Mouse (Mus musculus) urinary bladder, postnatal 25 days (tissue): ENCODE results near the gene Mvb12b.
"Not testable (repeated sequence)": the region's sequence is repeated elsewhere in the genome, so short reads cannot be mapped to it uniquely, and the experiment has no call there.

Experiments used
- DNase-seq: peaks from one replicate; pipeline ENCODE4 v3.0.0; 2022; ENCODE audit warnings: low spot score

The Mvb12b gene

GRCm38 (mm10) chr2:33887328-33888099, at the start of gene Mvb12b:
Mvb12b (minus strand) TSS chr2:33887946.
- peak; percentile 50 for DNase-seq

GRCm38 (mm10) chr2:33935756-33936155, 48.0 kb upstream of the Mvb12b start:
- no peak for DNase-seq

GRCm38 (mm10) chr2:33933606-33934510, 46.1 kb upstream of the Mvb12b start:
- no peak for DNase-seq

GRCm38 (mm10) chr2:33931161-33931560, 43.4 kb upstream of the Mvb12b start:
- DNase-seq, result no peak

- DNase-seq, result no peak
Measured at GRCm38 (mm10) chr2:33925288-33925687, 37.5 kb upstream of the Mvb12b start.

- no peak for DNase-seq
Measured at GRCm38 (mm10) chr2:33923482-33923881, 35.7 kb upstream of the Mvb12b start.

GRCm38 (mm10) chr2:33922466-33922865, 34.7 kb upstream of the Mvb12b start:
- no peak for DNase-seq

GRCm38 (mm10) chr2:33919934-33920615, 32.3 kb upstream of the Mvb12b start:
- no peak for DNase-seq

- DNase-seq, result no peak
Measured at GRCm38 (mm10) chr2:33918824-33919223, 31.1 kb upstream of the Mvb12b start.

- peak; percentile 29 for DNase-seq
Measured at GRCm38 (mm10) chr2:33918318-33918717, 30.6 kb upstream of the Mvb12b start.

- no peak for DNase-seq
Measured at GRCm38 (mm10) chr2:33916603-33917002, 28.9 kb upstream of the Mvb12b start.

GRCm38 (mm10) chr2:33914998-33915397, 27.3 kb upstream of the Mvb12b start:
- no peak for DNase-seq

- DNase-seq, result no peak
Measured at GRCm38 (mm10) chr2:33914334-33914733, 26.6 kb upstream of the Mvb12b start.

GRCm38 (mm10) chr2:33913598-33913997, 25.9 kb upstream of the Mvb12b start:
- DNase-seq, result not testable (repeated sequence)

- no peak for DNase-seq
Measured at GRCm38 (mm10) chr2:33912741-33913140, 25.0 kb upstream of the Mvb12b start.

- no peak for DNase-seq
Measured at GRCm38 (mm10) chr2:33908374-33908773, 20.6 kb upstream of the Mvb12b start.

- no peak for DNase-seq
Measured at GRCm38 (mm10) chr2:33907174-33907573, 19.4 kb upstream of the Mvb12b start.

GRCm38 (mm10) chr2:33895829-33896228, 8.1 kb upstream of the Mvb12b start:
- DNase-seq, result no peak

- no peak for DNase-seq
Measured at GRCm38 (mm10) chr2:33893151-33893550, 5.4 kb upstream of the Mvb12b start.

GRCm38 (mm10) chr2:33892354-33892753, 4.6 kb upstream of the Mvb12b start:
- no peak for DNase-seq

GRCm38 (mm10) chr2:33888100-33888385, 297 bp upstream of the Mvb12b start:
- DNase-seq, result no peak
